Mouse (Mus musculus): ENCODE results near the gene Zscan10.

The Zscan10 gene

DNA sequence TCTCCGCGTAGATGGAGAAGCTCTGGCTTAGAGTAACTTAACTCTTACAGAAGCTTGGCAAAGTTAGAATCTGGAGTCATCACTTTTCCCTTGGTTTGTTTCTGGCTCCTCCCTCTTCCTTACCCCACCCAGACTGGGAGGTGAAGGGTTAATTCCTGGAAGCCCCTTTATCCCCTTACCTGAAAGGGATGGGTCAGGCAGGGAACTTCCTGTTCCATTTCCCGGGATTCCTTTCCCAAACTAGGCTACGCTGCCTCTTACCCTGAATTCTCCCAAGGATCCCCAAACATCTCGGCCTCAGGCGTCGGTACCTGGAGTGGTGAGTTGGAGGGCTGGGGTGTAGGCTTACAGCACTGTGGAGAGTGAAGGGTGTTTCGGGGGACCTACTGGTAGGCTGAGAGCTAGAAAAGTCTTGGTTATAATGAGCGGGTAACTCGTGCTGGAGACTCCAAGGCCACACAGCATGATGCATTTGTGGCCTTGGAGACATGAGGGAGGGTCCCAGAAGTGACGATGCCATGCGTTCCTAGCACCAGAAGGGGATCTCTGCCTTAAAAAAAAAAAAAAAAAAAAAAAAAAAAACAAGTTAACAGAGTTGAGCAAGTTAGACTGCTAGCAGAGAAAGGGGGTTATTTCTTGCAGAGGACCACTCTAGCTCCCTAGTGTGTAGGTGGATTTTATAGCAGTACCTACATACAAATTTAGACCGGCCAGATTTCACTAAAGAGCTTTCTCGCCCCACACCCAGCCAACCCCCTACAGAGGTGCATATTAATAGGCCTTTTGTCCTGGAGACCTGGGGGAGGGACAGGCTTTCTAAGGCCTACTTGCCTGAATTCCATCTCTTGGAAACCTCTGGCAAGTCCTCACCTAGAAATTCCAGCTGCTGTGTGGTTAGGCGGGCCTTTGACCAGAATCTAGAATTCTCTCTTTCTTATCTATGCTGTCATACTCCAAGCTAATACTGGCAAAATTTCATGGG, at the start of gene Zscan10:
Zscan10 (plus strand) TSS at position 216 of the 982 bp plus-strand sequence.
- DNase-seq (ENCODE audit: low spot score) = no peak

DNA sequence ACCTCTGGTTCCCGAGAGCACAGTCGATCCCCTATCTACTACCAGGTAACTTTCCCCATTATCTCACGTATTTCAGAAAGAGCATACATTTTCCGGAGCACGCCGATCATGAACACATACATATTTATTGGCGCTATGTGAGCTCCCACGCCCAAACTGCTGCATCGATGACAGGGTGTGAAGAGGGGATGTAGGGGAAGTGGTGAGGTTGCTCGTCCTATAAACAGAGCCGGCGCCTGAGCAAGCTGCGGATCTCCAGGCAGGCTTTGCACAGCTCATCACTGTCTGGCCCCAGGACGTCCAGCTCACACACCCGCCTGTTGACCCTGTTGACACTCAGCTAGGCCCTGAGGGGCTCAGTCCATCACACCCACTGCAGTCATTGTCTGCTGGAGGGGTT, 49.8 kb upstream of the Zscan10 start:
- no peak for DNase-seq (ENCODE audit: low spot score)

DNA sequence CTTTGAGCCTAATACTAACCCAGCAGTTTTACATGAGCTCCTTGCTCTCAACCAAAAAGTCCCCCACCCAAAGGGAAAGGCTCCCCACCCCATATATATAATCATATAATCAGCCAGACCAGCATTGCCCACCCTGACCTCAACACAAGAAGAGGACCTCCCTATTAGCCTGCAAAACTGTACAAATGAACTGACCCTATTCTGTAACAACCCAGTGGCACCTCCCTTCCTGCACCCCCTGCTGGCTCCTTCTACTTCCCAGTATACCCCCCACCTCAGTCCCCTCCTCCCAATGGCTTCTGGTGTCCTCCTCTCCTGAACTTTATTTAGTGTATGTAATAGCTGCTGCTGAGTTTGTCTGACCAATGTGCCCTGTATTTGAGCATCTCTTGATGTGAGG, 49.2 kb upstream of the Zscan10 start:
- no peak for DNase-seq (ENCODE audit: low spot score)

DNA sequence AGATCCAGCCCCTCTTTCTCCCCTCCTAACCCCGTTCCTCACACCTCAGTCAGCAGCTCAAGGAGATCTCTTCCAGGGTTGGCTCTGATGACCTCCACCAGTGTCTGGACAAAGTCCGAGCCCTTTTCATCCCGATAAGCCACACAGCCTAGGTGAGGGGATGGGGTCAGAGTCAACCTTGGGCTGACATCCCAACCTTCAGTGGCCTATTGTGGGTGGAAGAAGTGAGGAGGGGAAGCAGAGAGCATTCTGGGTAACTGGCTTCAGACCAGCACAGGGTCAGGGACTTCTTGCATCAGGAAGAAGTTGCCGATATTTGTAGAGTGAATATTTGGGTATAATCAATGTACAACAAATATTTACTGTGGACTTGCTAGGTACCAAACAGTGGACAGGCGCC, 48.7 kb upstream of the Zscan10 start:
- DNase-seq (ENCODE audit: low spot score) = no peak

DNA sequence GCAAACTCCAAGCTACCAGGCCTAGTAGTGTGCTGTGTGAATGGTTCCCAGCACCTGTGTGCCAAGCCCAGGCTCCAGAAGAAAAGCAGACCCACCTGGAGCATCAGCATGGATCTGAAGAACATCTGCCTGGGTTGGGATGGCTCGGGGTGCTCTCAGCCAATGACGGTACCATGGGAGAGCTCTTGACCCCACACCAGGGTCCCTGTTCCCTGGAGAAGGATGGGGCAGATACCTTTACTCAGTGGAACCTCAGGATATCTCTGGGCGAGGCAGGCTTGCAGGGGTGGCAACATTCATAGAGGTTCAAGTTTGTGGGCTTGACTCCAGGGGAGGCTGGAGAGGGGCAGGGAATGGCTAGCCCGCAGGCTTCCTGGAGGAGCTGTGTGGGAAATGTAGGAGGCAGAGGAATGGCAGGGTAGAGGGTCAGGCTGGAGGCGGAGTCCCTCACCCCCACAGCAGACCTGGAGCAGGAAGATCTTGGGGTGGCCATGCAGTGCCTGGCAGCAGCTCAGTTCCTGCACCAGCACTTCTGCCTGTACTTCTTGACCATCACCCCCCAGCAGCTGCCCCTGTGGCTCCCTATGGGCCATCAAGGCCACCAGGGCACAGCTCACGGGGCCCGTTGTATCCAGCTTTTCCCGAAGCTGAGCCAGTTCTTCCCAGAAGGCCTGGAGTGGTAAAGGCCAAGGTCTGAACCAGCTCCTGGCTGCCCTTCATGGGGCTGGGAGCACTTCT, 47.6 kb upstream of the Zscan10 start:
- no peak for DNase-seq (ENCODE audit: low spot score)

DNA sequence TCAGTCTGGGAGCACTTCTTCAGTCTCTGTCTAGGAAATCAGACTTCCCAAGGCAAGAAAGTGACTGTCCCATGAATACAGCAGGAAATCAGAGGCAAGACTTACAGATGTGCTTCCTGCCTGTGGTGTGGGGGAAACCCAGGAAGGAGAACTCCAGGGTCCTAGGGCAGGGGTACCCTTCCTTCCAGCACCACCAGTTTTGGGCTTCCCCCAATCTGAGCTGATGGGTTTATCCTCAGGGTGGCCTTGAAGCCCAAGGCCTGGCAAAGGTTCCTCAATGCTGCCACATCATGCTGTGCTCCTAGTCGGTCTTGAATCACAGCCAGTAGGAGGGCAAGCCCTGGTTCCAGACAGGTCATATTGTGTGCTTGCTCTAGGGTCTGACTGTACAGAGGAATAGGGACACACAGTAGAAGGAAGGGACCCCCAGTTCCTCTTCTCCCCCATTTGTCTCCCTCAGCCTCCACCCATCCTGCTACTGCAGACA, 47.0 kb upstream of the Zscan10 start:
- DNase-seq (ENCODE audit: low spot score) = no peak

DNA sequence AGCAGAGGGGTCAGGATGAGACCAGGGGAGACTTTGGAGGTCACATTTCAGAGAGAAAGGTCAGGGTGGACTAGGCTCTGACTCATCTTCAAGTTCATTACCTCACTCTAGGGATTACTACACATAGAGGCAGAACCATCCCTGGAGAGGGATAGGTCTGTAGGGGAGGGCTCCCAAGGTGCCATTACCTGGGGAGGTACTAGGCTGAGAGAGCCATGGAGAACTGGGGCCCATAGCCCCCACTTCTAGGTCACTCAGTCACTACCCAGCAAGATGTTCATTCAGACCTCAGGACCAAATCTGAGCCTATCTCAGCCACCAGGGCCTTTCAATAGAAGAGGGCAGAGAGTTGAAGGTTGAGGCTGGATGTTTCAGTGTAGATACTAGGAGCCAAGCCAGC, 46.3 kb upstream of the Zscan10 start:
- no peak for DNase-seq (ENCODE audit: low spot score)

DNA sequence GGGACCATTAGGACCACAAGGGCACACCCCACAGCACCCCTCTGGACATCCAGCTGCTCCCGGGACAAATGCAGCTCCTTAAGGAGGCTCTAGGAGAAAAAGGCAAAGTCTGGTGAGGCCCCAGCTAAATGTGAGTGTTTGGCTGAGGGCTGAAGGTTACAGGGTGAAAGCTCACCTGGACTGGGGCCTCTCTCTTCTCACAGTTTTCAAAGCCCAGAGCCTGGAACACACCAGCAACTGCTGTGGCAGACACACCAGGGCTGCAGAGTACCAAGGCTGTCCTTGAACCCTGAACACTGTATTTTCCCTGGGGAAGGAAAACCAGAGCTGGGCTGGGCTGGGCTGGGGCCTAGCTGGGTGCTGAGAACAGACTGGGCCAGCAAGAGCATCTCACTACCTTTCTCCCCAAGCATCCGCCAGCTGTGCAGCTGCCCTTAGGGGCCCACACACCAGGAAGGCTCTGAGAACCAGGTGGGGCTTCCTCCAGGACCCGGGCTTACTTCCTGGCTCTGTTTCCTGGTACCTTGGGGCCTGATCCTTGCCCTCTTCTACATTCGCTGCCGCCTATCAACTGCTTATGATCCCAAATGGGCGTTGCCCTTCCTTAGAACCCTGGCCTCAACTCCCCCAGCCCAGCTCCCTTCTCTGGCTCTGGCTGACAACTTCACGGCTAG, 45.3 kb upstream of the Zscan10 start:
- no peak for DNase-seq (ENCODE audit: low spot score)

DNA sequence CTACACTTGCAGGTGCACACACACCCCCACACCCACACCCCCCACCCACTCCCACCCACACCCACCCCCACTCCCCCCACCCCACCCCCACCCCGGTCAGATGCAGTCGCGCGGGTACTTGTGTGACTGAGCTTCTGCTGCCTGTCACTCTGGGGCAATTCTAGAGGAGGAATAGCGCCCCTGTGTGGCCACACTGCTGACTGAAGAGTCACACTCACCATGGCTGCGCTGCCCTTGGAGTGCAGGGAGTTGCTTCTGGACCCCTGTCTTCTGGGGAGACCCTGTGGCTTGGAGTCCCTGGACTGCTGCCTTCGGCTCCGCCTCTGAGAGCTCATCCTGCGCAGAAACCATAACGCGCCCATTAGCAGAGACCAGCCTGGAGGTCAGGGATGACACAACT, 40.9 kb upstream of the Zscan10 start:
- peak; percentile 46 for DNase-seq (ENCODE audit: low spot score)

DNA sequence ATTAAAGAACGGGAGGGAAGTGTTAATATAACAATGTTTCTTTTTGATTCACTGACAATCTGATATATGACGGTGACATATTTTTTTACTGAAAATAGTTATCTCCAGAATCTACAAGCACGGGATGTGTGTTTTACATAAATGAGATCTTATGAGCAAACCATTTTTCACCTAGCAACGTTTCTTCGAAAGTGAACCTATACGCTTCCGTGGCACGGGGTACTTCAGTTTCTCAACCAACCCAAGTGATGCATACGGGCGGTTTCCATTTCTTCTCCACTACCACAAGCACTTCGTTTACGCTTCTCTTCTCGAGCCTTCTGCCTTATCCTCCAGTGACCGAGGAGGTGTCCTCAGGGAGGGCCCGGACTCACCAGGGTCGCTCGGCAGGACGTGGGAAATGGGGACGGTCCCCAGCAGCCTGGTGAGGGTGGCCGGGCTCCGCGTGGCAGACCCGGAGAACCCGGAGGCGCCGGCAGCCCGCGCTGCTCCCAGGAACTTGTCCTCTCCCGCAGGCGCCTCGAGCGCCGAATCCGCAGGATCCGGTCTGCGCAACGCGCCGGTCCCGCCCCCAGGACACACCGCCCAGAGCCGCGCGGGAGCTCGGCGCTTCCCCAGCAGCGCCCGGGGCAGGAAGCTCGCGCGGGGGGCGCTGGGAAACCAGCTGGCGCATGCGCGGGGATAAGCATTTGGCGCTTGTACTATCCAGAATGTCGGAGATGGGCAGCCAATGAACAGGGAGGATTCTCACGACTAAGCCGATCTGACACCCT, 36.9 kb upstream of the Zscan10 start, which contains the start of gene Zfp213:
Zfp213 (minus strand) TSS at position 644 of the 773 bp plus-strand sequence.
- peak; percentile 96 for DNase-seq (ENCODE audit: low spot score)

DNA sequence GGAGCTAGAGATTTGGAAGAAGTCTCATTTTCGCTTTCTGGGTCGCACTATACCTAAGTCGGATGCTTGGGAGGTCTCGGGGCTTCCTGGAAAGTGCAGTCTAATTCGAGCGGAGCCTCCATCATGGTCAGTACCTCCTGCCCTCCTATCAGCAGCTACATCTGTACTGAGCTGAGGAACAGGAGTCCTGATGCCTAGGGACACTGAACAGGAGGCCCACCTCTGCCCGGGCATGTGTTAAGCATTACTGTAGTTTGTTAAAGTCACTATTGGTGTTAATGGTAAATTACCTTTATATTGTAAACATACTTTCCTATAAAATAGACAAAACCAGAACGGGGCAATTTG, 36.3 kb upstream of the Zscan10 start:
- no peak for DNase-seq (ENCODE audit: low spot score)

DNA sequence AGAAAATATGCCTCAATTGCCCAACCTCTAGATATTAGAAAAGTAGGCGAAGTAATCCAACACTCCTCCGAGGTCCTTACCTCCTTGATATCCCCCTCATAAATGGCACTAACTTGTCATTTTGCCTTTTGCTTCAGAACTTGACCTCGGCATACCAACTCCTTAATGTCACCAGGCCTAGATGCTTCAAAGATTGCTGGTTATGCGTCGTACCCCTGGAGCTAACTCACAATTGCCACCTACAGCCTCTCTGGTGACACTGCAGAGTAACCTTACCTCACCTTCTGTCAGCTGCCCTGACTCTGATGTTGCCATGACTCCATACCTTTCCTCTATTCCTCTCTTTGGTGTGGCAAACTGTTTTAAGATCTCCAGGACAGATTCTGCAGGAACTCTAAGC, 33.9 kb upstream of the Zscan10 start:
- no peak for DNase-seq (ENCODE audit: low spot score)

DNA sequence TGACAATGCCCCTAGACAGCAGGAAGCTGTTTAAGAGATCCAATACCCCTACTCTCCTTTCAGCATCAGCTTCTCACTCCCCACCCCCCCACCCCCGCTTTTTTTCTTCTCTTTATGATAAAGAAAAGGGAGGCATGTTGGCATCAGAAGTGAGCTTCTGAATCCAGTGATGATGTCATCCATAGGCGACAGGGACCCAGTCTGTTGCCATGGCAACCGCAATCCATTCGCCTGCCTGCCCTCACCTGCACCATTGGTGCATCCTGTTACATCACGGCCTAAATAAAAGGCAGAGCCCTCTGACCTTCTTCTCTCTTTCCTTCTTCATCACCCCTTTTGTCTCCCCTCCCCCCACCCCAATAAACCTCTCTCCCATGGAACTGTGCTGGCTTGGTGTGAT, 32.3 kb upstream of the Zscan10 start:
- no peak for DNase-seq (ENCODE audit: low spot score)

DNA sequence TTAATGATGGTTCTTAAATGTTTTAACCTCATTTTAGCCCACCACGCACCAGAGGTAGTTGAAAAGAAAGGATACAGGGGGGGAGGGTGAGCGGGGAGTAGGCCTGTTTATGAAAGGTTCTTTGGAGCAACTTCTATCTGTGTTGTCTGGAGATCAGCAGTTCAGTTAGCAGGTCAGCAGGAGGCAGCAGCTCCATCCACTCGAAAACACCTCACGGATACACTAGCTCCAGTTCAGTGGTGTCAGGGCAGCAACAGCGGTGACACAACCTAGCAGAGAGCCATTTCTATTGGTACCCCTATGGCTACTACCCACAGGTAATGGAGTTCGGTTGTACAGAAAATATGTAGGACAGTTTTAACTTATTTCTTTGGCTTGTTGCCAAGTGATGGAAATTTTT, 30.6 kb upstream of the Zscan10 start:
- DNase-seq (ENCODE audit: low spot score) = peak; percentile 61

DNA sequence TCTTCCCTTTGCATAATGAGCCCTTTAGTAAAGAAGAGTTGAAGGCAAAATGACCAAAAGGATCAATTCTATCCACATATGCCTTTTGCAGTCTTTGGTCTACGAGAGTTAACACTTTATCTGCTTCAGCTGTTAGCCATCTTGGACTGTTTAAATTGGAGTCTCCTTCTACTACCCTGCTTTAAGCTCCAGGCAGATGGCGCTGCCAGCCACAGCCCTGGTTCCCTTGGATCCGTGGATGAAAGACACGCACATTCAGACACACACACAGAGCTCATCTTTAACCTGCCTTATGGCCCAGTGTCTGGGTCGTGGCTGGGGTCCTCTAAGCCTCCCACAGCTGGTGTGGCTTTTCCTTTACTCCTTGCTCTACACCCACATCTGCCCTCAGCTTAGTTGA, 29.6 kb upstream of the Zscan10 start:
- DNase-seq (ENCODE audit: low spot score) = no peak

DNA sequence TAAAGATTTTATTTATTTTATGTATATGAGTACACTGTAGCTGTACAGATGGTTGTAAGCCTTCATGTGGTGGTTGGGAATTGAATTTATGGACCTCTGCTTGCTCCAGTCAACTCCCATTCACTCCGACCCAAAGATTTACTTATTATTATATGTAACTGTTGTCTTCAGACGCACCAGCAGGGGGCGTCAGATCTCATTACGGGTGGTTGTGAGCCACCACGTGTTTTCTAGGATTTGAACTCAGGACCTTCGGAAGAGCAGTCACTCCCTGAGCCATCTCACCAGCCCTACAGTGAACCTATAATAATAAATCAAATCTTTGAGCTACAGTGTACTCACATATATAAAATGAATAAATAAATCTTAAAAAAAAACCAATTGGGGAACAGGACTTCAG, 28.6 kb upstream of the Zscan10 start:
- DNase-seq (ENCODE audit: low spot score) = no peak

DNA sequence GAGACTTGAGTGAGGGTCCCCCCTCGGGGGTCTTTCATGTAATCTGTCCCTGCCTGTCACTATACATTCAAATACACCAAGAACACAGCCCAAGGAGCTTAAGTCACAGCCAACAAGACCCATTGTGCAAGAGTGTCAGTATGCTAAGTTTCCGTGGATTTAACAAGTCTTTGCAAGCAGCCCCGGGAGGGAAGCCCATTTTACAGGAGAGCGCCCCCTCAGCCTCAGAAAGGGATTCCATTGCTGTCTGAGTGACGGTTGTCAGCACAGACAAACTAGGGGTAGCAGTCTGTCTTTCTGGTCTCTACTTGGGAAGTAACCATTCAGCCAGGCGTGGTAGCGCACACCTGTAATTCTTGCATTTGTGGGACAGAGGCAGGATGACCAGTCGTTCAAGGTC, 26.5 kb upstream of the Zscan10 start:
- no peak for DNase-seq (ENCODE audit: low spot score)

DNA sequence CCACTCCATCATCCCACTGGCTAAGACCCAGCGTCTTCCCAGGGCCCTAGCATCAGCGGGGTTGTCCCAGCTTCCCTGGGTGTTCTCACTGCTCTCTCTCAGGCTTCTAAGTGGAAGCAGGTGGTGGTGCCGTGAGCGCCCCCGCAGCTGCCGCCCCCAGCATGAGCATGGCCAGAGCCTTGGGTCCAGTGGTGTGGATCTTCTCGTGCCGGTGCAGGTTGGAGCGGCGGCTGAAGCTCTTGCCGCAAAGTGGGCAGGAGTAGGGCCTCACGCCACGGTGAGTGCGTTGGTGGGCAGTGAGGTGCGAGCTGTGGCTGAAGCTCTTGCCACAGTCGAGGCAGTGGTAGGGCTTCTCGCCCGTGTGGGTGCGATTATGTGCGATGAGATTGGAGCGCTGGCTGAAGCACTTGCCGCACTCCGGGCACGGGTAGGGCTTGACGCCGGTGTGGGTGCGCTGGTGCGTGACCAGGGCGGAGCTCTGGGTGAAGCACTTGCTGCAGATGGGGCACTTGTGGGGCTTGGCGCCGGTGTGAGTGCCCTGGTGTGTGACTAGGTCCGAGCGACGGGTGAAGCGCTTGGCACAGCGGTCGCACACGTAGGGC, 24.6 kb upstream of the Zscan10 start:
- no peak for DNase-seq (ENCODE audit: low spot score)

DNA sequence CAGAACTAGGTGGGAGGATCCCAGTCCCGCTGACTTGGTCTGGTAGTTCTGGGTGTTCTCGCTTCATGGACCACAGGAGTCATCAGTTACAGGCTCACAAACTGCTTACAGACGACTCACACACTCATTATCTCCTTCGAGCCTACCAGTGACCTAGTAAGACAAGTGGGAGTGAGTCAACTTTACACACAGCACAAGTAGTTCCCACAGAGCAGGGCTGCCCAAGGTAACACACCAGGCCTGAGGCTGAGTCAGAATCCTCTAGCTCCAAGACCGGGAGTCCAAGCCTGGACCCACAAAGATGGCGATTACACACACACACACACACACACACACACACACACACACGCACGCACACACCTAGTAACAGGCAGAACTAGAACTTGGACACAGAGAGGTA, 15.9 kb upstream of the Zscan10 start:
- no peak for DNase-seq (ENCODE audit: low spot score)

DNA sequence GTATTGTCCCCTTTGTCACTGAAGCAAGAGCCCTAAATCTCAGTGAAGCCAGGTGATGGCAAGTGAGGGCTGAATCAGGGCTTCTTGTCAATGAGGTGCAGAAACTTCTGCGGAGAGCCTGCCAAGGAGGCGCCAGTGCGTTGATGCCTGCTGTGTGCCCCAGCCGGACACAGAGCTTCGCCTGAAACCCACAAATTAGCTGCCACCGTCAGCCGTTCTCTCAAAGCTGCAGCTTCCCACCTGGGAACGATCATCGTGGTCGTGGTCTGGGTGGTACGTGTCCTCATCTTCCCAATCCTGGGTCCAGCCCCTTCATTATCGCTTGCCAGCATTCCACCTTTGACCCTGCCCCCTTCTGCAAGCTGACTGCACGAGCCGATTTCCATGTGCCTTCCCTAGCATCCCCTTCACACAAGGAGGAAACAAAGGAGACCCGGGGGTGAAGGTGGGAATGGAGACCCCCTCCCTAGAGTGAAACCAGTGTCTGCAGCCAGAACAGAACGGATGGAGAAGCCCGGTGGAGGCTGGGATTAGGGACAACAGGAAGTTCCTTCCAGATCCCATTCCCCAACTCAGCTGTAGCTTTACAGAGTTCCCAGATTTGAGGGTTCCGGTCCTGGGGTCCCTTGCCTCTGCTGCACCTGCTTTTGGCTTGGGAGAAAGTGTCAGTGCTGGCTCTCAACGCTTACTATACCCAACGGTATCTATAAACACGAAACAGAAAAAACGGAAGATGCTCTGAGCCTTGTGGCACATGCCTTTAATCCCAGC, 14.8 kb upstream of the Zscan10 start:
- DNase-seq (ENCODE audit: low spot score) = no peak

DNA sequence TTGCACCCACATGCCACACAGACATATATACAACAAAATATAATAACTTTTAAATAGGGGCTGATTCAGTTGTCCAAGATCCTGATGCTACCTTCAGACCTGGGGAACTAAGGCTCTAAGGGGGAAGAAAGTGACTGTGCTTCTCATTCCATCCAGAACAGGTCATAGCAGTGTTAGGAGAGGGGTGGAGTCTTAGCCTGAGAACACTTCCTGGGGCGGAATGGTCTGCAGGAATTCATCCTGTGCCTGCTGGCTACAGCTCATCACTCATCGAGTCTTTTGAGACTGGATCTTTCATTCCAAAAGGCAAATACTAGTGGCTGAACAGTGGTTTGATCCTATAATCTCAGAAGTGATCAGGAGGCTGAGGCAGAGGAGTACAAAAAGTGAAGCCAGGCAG, 13.4 kb upstream of the Zscan10 start:
- DNase-seq (ENCODE audit: low spot score) = no peak

Measured in lung, postnatal 25 days (tissue).